Mouse (Mus musculus) testis, adult 2 months (tissue): ENCODE measurements around the gene Trim14.

Experiments
- CTCF ChIP-seq: fragments of 200-500 bp; IDR thresholded peaks from 2 replicates; pipeline ENCODE4 v1.5.1; 2012; ENCODE audit warnings: low read depth, mild to moderate bottlenecking, inconsistent platforms, low read length, moderate library complexity; ENCODE audit not compliant: control insufficient read depth, insufficient read depth, insufficient replicate concordance
- POLR2A ChIP-seq: fragments of 200-500 bp; IDR thresholded peaks from 2 replicates; pipeline ENCODE4 v1.6.1; 2012; ENCODE audit warnings: low read depth, mild to moderate bottlenecking, inconsistent platforms, low read length, moderate library complexity; ENCODE audit not compliant: control insufficient read depth

DNA sequence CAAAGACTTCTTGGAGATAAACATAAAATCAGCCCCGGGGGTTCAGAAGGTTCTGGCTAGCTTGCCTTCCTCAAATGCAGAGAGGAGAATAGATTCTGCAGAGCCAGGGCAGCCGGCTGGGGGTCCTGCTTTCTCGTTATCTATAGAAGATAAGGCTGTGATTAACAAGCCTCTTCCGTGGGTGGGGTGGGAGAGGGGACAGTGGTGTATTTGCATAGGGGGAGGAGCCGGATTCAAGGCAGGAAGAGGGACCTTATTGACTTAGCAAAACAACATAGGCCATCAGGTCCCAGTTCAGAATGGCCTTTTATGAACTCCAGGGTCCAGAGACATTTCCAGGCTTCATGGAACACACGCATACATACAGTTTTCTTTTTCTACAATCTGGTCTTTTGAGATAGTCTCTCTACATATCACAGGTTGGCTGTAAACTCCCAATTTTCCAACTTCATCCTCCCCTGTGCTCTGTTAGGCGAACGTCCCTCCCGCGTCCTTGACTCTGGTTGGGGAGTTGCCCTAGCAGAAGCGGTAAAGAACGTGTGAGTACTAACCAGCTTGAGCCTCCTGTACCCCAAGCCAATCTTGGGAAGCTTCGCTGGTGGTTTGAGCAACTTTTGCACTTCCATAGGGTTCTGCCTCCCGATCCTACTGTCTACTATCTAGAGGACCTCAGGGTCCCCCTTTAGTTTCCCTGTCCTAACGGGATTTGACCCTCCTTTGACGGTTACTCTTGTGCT lies 679 bp downstream of the Trim14 start:
- TF ChIP-seq CTCF: no peak
- TF ChIP-seq POLR2A: no peak
